Mouse (Mus musculus): ENCODE results near the gene Pfdn2. TPM values are rescaled to one million over a fixed set of nuclear protein-coding genes. Genes with fewer than 3 reads are reported as not detected.

Gene Pfdn2
- total RNA-seq, 2 experiments from 2014 or later = 110 to 128 TPM

DNA sequence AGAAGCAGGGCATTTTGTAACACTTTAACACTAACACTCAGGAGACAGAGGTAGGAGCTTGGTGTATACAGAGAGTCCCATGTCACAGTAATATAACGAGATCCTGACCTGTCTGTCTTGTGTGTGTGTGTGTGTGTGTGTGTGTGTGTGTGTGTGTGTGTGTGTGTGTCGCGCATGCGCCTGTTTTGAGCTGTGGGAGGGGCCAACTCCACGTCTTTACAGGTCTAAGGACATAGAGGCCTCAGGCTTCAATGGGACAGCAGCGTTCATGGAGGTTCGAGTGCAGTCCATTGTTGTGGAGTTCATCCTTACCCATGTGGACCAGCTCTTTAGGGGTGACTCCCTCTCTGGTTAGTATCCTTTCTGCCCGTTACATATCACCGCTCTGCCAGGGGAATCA is 57.5 kb downstream of the Pfdn2 start:
- DNase-seq (ENCODE audit: low spot score) = no peak

DNA sequence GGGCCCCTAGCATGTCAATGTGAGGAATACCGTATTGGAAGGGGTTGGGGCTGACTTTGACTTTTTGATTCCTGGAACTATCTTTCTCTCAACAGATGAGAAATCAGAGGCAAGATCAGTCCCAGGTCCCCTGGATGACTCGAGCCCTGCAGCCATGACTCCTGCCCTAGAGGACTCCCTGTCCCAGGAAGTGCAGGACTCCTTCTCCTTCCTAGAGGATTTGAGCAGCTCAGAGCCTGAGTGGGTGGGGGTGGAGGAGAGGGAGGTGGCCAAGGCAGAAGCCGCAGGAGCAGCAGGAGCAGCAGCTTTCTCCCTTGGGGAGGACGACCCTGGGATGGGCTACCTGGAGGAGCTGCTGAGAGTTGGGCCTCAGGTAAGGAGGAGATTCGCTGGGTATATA is 61.8 kb downstream of the Pfdn2 start:
- no peak for DNase-seq (ENCODE audit: low spot score)

Other genes starting within 250 kb of the Pfdn2 start
- gene Cfap126, start 231.8 kb upstream of the Pfdn2 start, total RNA-seq (2021) = 1 to 10 TPM; 1.2 to 2.0 TPM
- gene Sdhc, start 195.1 kb upstream of the Pfdn2 start, total RNA-seq (2021) = 100 to 1,000 TPM; 667 to 772 TPM
- 10 to 100 TPM; 28.7 to 29.5 TPM for gene Mpz, start 195.0 kb upstream of the Pfdn2 start, total RNA-seq (2021)
- gene Pcp4l1, start 149.4 kb upstream of the Pfdn2 start, total RNA-seq (2021) = 100 to 1,000 TPM in 1 of 2 experiments, 10 to 100 TPM in 1; 36.1 to 133 TPM
- gene Nr1i3, start 131.7 kb upstream of the Pfdn2 start, total RNA-seq (2021) = not detected
- gene Tomm40l, start 123.2 kb upstream of the Pfdn2 start, total RNA-seq (2021) = 10 to 100 TPM; 47.6 to 51.7 TPM
- gene Apoa2, start 120.6 kb upstream of the Pfdn2 start, total RNA-seq (2021) = 1 to 10 TPM in 1 of 2 experiments, not detected in 1; 7.5 TPM
- gene Fcer1g, start 111.3 kb upstream of the Pfdn2 start, total RNA-seq (2021) = 1 to 10 TPM; 2.2 to 4.9 TPM
- under 1 TPM; 0.48 to 0.90 TPM for gene Adamts4, start 95.2 kb upstream of the Pfdn2 start, total RNA-seq (2021)
- gene Ndufs2, start 94.3 kb upstream of the Pfdn2 start, total RNA-seq (2021) = 100 to 1,000 TPM; 804 to 821 TPM
- 10 to 100 TPM; 12.0 to 13.0 TPM for gene B4galt3, start 75.3 kb upstream of the Pfdn2 start, total RNA-seq (2021)
- gene Ppox, start 64.5 kb upstream of the Pfdn2 start, total RNA-seq (2021) = 1 to 10 TPM; 7.8 to 7.9 TPM
- 10 to 100 TPM; 15.1 to 19.3 TPM for gene Usp21, start 57.7 kb upstream of the Pfdn2 start, total RNA-seq (2021)
- gene Ufc1, start 50.6 kb upstream of the Pfdn2 start, total RNA-seq (2021) = 10 to 100 TPM; 85.7 to 96.8 TPM
- 10 to 100 TPM; 28.1 to 35.8 TPM for gene Dedd, start 16.5 kb upstream of the Pfdn2 start, total RNA-seq (2021)
- 10 to 100 TPM; 26.0 to 28.9 TPM for gene Nit1, start within 50 bp of the Pfdn2 start, total RNA-seq (2021)
- not detected for gene Klhdc9, start 15.1 kb downstream of the Pfdn2 start, total RNA-seq (2021)
- not detected for gene Nectin4, start 24.4 kb downstream of the Pfdn2 start, total RNA-seq (2021)
- gene Arhgap30, start 43.3 kb downstream of the Pfdn2 start, total RNA-seq (2021) = under 1 TPM; 0.53 to 0.90 TPM
- gene Usf1, start 65.6 kb downstream of the Pfdn2 start, total RNA-seq (2021) = 10 to 100 TPM; 24.7 to 26.1 TPM
- gene Tstd1, start 73.2 kb downstream of the Pfdn2 start, total RNA-seq (2021) = under 1 TPM; 0.48 to 0.93 TPM
- gene F11r, start 91.9 kb downstream of the Pfdn2 start, total RNA-seq (2021) = 1 to 10 TPM; 3.7 to 7.0 TPM
- 1 to 10 TPM; 1.3 to 1.4 TPM for gene Alyref2, start 157.8 kb downstream of the Pfdn2 start, total RNA-seq (2021)
- gene Itln1, start 189.6 kb downstream of the Pfdn2 start, total RNA-seq (2021) = not detected
- gene Cd244a, start 213.5 kb downstream of the Pfdn2 start, total RNA-seq (2021) = under 1 TPM in 1 of 2 experiments, not detected in 1; 0.09 TPM